Mouse (Mus musculus): Measurements from ENCODE around the gene Ift80. TPM values are rescaled to one million over a fixed set of nuclear protein-coding genes. Genes with fewer than 3 reads are reported as not detected.

Ift80 gene
- 57.6 TPM for polyA plus RNA-seq (2017; shearing (Covaris generic))

GRCm38 (mm10) chr3:69004437-69005337, at the start of gene Ift80, which contains the start of gene Smc4:
Gene Ift80 (minus strand): TSS chr3:69004570.
Gene Smc4 (plus strand): TSS chr3:69004738.

GRCm38 (mm10) chr3:69044645-69045399, 40.5 kb upstream of the Ift80 start, which contains the start of gene Trim59:
Gene Trim59 (minus strand): TSS chr3:69044755.

GRCm38 (mm10) chr3:68869211-68869690, 135.1 kb downstream of the Ift80 start, which contains the start of gene 1110032F04Rik:
Gene 1110032F04Rik (plus strand): TSS chr3:68869586.

Other genes with a start within 250 kb of the Ift80 start
- gene 1110032F04Rik, start 135.0 kb downstream of the Ift80 start, polyA plus RNA-seq (2017; shearing (Covaris generic)) = 10.6 TPM
- 441 TPM for gene Smc4, start 168 bp upstream of the Ift80 start, polyA plus RNA-seq (2017; shearing (Covaris generic))
- gene Trim59, start 40.2 kb upstream of the Ift80 start, polyA plus RNA-seq (2017; shearing (Covaris generic)) = 89.5 TPM
- 223 TPM for gene Kpna4, start 122.5 kb upstream of the Ift80 start, polyA plus RNA-seq (2017; shearing (Covaris generic))
- not detected for gene Arl14, start 217.8 kb upstream of the Ift80 start, polyA plus RNA-seq (2017; shearing (Covaris generic))